Mouse (Mus musculus) ovary, adult 18-20 months (tissue): ENCODE measurements around the gene Olfr504.
"Not testable (repeated sequence)": the region's sequence is repeated elsewhere in the genome, so short reads cannot be mapped to it uniquely, and the experiment has no call there.

Source experiments
- DNase-seq: peaks from one replicate; pipeline ENCODE4 v3.0.0; 2022; ENCODE audit warnings: low spot score, mixed read lengths

Olfr504 gene

GRCm38 (mm10) chr7:108565693-108566092 lies at the start of gene Olfr504:
Olfr504 (minus strand) TSS chr7:108565793.
- no peak for DNase-seq

GRCm38 (mm10) chr7:108614110-108614509 lies 48.5 kb upstream of the Olfr504 start:
- DNase-seq = no peak

GRCm38 (mm10) chr7:108610487-108610886 lies 44.9 kb upstream of the Olfr504 start, which contains the start of gene Olfr506:
Olfr506 (plus strand) TSS chr7:108610787.
- DNase-seq = no peak

- DNase-seq = not testable (repeated sequence)
These were observed 36.3 kb upstream of the Olfr504 start for GRCm38 (mm10) chr7:108601916-108602315.

- no peak for DNase-seq
These were observed 24.2 kb upstream of the Olfr504 start for GRCm38 (mm10) chr7:108589797-108590196.

- DNase-seq = not testable (repeated sequence)
These were observed 21.4 kb downstream of the Olfr504 start, which contains the start of gene Olfr503 for GRCm38 (mm10) chr7:108544227-108544626. Olfr503 (plus strand) TSS chr7:108544527.

- no peak for DNase-seq
These were observed 23.2 kb downstream of the Olfr504 start for GRCm38 (mm10) chr7:108542416-108542815.

GRCm38 (mm10) chr7:108524965-108525364 lies 40.6 kb downstream of the Olfr504 start, which contains the start of gene Olfr502:
Olfr502 (minus strand) TSS chr7:108525065.
- DNase-seq = no peak
